Mouse (Mus musculus) R1 (cell line): ENCODE results near the gene Prss12.

ENCODE experiments used
- DNase-seq: peaks from one replicate; pipeline ENCODE4 v3.0.0-alpha.2; 2018; ENCODE audit warnings: low read depth, low spot score

The Prss12 gene

DNA sequence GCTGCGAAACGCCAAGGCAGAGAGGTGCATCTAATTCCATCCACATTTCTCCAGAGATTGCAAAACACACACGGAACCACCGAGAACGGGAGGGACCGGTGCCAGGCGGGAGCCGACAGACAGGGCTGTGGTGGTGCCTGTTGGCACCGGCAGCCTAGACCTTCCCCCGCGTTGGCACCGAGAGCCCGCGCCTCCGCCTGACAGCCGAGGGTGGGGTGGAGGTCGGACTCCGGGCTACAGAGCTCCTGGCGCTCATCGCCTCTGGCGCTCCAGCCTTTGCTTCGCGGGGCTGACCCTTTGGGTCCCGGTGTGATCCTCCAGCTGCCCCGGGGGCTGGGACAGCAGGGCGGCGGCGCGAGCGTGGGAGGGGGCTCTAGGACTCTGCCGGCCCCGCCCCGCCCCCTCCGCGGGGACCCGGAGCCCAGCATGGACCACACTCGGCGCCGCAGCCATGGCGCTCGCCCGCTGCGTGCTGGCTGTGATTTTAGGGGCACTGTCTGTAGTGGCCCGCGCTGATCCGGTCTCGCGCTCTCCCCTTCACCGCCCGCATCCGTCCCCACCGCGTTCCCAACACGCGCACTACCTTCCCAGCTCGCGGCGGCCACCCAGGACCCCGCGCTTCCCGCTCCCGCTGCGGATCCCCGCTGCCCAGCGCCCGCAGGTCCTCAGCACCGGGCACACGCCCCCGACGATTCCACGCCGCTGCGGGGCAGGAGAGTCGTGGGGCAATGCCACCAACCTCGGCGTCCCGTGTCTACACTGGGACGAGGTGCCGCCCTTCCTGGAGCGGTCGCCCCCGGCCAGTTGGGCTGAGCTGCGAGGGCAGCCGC lies at the start of gene Prss12:
Gene Prss12, plus strand, starts transcription at position 206 of the 830 bp plus-strand sequence.
- DNase-seq: peak; percentile 13

GRCm38 (mm10) chr3:123397562-123398481 lies 48.9 kb upstream of the Prss12 start:
- no peak for DNase-seq

GRCm38 (mm10) chr3:123404945-123405344 lies 41.8 kb upstream of the Prss12 start:
- DNase-seq: no peak

DNA sequence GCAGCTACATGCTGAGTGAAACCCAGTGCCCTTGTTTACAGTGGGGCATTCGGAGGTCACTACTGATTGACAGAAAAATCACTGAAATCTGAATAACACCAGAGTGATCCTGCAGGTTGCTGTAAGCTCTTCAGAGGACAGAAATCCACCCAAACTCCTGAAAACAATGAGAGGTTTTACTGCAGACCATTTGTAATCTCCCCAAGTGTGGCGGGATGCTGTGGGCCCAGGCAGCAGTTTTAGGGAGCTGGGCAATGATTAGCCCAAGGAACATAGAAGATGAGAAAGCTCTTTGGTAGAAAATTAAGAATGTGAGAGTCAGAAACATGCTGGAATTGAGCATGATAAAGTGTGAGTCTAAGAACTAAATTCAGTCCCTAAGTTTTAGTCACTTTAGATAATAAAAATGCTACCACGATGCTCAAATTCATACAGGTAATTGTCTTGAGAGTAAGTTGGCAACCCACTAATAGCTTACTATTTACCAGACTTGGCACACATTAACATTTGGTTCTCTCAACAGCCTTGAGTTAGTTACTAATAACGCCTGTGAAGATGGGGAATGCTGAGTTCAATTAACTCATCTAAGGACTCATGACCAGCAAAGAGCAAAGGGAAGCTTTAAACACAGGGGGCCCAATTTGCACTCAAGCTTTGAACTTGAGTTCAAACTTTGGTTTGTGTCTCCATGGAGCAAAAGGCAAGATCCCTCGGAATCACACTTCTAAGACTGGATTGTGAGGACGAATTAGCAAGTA lies 34.7 kb upstream of the Prss12 start:
- no peak for DNase-seq

- DNase-seq: no peak
Observed at GRCm38 (mm10) chr3:123413173-123413572, 33.5 kb upstream of the Prss12 start.

- DNase-seq: no peak
Observed at GRCm38 (mm10) chr3:123425647-123426046, 21.1 kb upstream of the Prss12 start.

GRCm38 (mm10) chr3:123428005-123428404 lies 18.7 kb upstream of the Prss12 start:
- DNase-seq: no peak

GRCm38 (mm10) chr3:123429597-123430458 lies 16.9 kb upstream of the Prss12 start:
- DNase-seq: no peak

- DNase-seq: no peak
Observed at GRCm38 (mm10) chr3:123431951-123432674, 14.6 kb upstream of the Prss12 start.

- DNase-seq: no peak
Observed at GRCm38 (mm10) chr3:123433362-123433761, 13.4 kb upstream of the Prss12 start.

DNA sequence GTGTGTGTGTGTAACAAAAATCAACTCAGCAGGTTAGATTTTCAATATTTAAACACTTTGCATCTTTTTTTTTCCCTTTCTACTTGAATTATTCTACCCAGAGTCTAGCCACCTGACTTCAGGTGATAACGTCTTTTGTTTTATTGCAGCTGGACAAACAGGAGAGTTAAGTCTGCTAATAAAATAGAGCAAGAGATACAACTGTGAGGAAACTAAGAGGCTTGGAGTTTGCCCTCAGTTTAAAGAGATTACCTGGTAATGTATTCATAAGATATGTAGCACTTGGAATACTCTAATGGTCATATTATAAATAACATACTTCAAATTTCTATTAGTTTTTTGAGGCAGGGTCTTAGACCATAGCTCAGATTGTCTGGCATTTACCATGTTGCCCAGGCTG lies 9.1 kb upstream of the Prss12 start:
- DNase-seq: no peak

DNA sequence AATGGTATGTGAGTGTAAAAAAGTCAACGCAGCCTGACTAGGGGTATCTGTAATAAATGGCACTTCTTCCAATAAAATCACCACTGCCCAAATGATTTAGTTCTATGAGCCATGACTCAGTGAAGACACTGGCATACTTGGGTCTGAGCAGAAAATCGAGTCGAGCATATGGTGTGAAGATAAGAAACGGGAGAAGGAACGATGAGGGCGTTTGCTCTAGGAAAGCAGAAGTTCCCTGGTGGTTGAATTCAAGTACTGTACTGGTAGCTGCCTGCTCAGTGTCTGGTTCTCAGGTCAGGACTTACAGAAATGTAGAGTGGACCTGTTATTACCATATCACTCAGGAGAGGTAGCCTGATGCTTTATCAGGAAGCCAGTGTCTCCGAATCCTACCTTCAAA lies 6.2 kb upstream of the Prss12 start:
- peak; percentile 14 for DNase-seq

GRCm38 (mm10) chr3:123444466-123444865 lies 2.2 kb upstream of the Prss12 start:
- no peak for DNase-seq

DNA sequence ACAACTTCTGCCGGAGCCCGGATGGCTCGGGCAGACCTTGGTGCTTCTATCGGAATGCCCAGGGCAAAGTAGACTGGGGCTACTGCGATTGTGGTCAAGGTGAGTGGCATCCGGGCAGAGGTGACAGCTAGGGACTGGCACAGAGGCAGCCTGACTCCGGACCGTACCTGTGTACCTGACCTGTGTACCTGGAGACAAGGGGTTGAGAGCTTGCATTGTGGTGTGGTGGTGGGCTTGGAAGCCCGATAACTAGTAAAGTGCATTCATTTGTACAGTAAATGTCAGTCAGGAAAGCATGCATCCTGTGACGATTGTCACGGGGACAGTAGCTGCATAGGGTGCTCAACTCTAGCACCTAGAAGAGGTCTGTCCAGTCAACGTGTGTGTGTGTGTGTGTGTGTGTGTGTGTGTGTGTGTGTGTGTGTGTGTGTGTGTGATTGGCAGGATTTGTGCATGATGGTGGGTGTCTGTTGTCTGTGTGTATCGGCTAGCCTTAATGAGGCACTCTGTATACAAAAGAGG lies 886 bp downstream of the Prss12 start:
- peak; percentile 11 for DNase-seq

GRCm38 (mm10) chr3:123448096-123448495 lies 1.4 kb downstream of the Prss12 start:
- DNase-seq: peak; percentile 32

DNA sequence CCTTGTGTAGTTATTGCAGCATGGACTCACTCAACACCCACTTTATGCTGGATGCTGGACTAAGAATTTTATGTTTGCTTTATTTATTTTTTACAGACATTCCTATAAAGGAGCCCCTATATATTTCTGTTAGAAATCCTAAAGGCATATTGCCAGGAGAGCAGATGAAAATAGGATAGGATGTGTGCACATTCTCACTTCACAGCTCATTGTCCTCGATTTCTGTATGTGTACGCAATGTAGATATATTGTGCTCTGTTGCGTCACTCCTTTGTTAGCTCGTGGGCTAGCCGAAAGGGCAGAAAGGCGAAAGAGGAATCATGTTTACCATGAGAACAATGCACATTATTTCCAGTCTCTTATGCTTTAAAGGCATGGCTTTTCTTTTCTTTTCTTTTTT lies 3.4 kb downstream of the Prss12 start:
- no peak for DNase-seq

DNA sequence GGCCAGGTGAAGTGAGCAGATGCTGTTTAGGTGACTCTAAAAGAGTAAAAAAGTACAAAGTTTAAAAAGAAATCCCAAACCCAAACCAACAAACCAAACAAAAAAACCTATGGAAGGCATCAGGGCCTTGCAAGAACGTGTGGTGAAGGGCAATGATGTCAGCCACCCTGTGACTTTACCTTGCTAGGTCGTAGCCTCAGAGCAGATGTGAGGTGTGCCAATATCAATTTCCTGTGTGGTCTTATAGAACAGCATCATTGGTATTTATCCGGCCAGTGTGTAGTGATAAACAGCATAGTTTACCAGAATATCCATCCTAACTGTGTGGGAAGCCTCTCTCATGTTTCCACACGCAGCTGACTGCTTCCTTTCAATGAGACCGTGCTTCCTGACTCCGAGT lies 6.2 kb downstream of the Prss12 start:
- DNase-seq: no peak

- no peak for DNase-seq
Observed at GRCm38 (mm10) chr3:123459492-123459891, 12.8 kb downstream of the Prss12 start.

DNA sequence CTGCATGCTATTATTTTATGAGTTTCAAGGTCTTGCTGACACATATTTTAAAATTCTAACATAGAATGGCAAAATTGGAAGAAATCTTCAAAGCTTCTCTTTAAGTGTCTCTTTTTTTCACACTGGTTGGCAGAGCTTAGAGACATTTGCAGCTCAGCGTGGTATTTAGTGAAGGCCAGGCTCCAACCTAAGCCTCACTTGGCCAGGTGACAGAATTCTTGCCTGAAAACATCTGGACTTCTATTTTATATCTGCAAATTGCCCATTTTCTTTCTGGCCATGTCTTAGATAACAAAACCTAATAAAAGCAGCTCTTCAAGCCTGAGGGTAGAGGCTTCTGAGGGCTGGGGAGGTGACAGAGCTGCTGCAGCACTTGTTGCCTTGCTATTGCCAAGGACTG lies 13.7 kb downstream of the Prss12 start:
- no peak for DNase-seq

DNA sequence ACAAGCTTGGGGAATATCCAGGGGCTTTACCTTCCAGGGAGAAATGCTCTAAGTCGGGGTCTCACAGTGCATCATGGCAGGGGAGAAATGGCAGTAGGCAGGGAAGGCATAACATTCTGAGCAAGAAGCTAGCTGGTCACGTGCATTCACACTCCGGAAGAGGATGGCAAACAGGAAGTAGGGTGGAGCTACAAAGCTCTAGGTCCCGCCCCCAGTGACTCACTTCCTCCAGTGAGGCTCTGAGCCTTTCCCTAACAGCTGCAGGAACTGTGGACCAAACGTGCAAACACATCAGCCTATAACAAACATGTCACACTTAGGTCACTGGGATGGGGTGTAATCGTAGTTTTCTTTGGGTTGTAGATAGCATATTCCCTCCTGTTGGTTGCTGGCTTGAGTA lies 15.6 kb downstream of the Prss12 start:
- DNase-seq: peak; percentile 47
